Mouse (Mus musculus) MEL (cell line): Measurements from ENCODE around the gene Ucp1. TPM values are rescaled to one million over a fixed set of nuclear protein-coding genes. Genes with fewer than 3 reads are reported as not detected.

Experiments used
- DNase-seq: peaks from one replicate; pipeline ENCODE4 v3.0.0; 2011; ENCODE audit warnings: low read depth, low spot score
- H3K27ac ChIP-seq: 2 replicates; pipeline ENCODE4 v1.5.1; 2012; ENCODE audit warnings: low read depth, mild to moderate bottlenecking, control low read depth, low read length, moderate library complexity; ENCODE audit not compliant: control insufficient read depth
- H3K27me3 ChIP-seq, 2 experiments: fragments of 150-350 bp in 1 of 2; sonication (generic) in 1 of 2; 2 replicates each; pipeline ENCODE4 v1.6.1; 2012; ENCODE audit warnings: low read length in 2 of 2, mild to moderate bottlenecking in 2 of 2, improper control_type of control experiment in 1 of 2, moderate library complexity in 1 of 2; ENCODE audit not compliant: insufficient read depth in 2 of 2, control insufficient read depth in 1 of 2
- H3K36me3 ChIP-seq, 2 experiments: 2 replicates each; pipeline ENCODE4 v1.6.1; 2012 to 2014; ENCODE audit warnings: low read length in 2 of 2, improper control_type of control experiment in 1 of 2, inconsistent platforms in 1 of 2, mild to moderate bottlenecking in 1 of 2; ENCODE audit not compliant: insufficient read depth in 2 of 2, control insufficient read depth in 1 of 2
- H3K4me1 ChIP-seq, 2 experiments: fragments of 150-350 bp in 1 of 2; sonication (generic) in 1 of 2; 2 replicates each; pipeline ENCODE4 v1.6.1; 2012; ENCODE audit warnings: low read length in 2 of 2, improper control_type of control experiment in 1 of 2, mild to moderate bottlenecking in 1 of 2; ENCODE audit not compliant: insufficient read depth in 2 of 2, control insufficient read depth in 1 of 2
- H3K4me3 ChIP-seq, 2 experiments: fragments of 150-350 bp in 1 of 2; sonication (generic) in 1 of 2; 2 replicates each; pipeline ENCODE4 v1.5.1; 2012; ENCODE audit warnings: low read depth in 2 of 2, low read length in 2 of 2, mild to moderate bottlenecking in 2 of 2, moderate library complexity in 2 of 2, control low read depth in 1 of 2, improper control_type of control experiment in 1 of 2; ENCODE audit not compliant: control insufficient read depth in 1 of 2, insufficient read depth in 1 of 2
- H3K79me2 ChIP-seq: 2 replicates; pipeline ENCODE4 v1.6.1; 2012; ENCODE audit warnings: mild to moderate bottlenecking, low read length, moderate library complexity; ENCODE audit not compliant: control insufficient read depth, poor library complexity, insufficient read depth
- H3K9ac ChIP-seq: 2 replicates; pipeline ENCODE4 v1.6.1; 2012; ENCODE audit warnings: low read depth, mild to moderate bottlenecking, control low read depth, low read length, moderate library complexity; ENCODE audit not compliant: control insufficient read depth, poor library complexity, severe bottlenecking
- H3K9me3 ChIP-seq: fragments of 150-350 bp; sonication (generic); replicated peaks from 2 replicates; pipeline ENCODE4 v1.6.1; 2012; ENCODE audit warnings: mild to moderate bottlenecking, low read length, improper control_type of control experiment, moderate library complexity; ENCODE audit not compliant: insufficient read depth
- BHLHE40 ChIP-seq: IDR thresholded peaks from 2 replicates; pipeline ENCODE4 v1.6.1; 2012; ENCODE audit warnings: low read depth, mild to moderate bottlenecking, inconsistent platforms, low read length, improper control_type of control experiment, borderline replicate concordance
- CHD1 ChIP-seq: IDR thresholded peaks from 2 replicates; pipeline ENCODE4 v1.6.1; 2012; ENCODE audit warnings: low read depth, mild to moderate bottlenecking, inconsistent platforms, low read length, improper control_type of control experiment
- CHD2 ChIP-seq: IDR thresholded peaks from 2 replicates; pipeline ENCODE4 v1.6.1; 2011; ENCODE audit warnings: low read length, improper control_type of control experiment
- E2F4 ChIP-seq: IDR thresholded peaks from 2 replicates; pipeline ENCODE4 v1.6.1; 2011; ENCODE audit warnings: low read depth, low read length, improper control_type of control experiment, borderline replicate concordance
- ELF1 ChIP-seq: IDR thresholded peaks from 2 replicates; pipeline ENCODE4 v1.6.1; 2014; ENCODE audit warnings: low read depth, mild to moderate bottlenecking, inconsistent platforms, low read length, improper control_type of control experiment, moderate library complexity
- ETS1 ChIP-seq: IDR thresholded peaks from 2 replicates; pipeline ENCODE4 v1.6.1; 2012; ENCODE audit warnings: low read depth, mild to moderate bottlenecking, inconsistent platforms, low read length, improper control_type of control experiment, moderate library complexity
- HCFC1 ChIP-seq: IDR thresholded peaks from 2 replicates; pipeline ENCODE4 v1.6.1; 2012; ENCODE audit warnings: low read depth, mild to moderate bottlenecking, inconsistent platforms, low read length, improper control_type of control experiment, moderate library complexity
- KAT2A ChIP-seq: conservative IDR thresholded peaks from 2 replicates; pipeline ENCODE4 v1.6.1; 2012; ENCODE audit warnings: low read depth, low read length, improper control_type of control experiment, inconsistent platforms
- MAX ChIP-seq: IDR thresholded peaks from 2 replicates; pipeline ENCODE4 v1.6.1; 2011; ENCODE audit warnings: low read length, improper control_type of control experiment
- MAZ ChIP-seq: IDR thresholded peaks from 2 replicates; pipeline ENCODE4 v1.6.1; 2012; ENCODE audit warnings: low read depth, mild to moderate bottlenecking, inconsistent platforms, low read length, improper control_type of control experiment
- MXI1 ChIP-seq: IDR thresholded peaks from 2 replicates; pipeline ENCODE4 v1.6.1; 2011; ENCODE audit warnings: mild to moderate bottlenecking, low read depth, low read length, improper control_type of control experiment
- RCOR1 ChIP-seq: IDR thresholded peaks from 2 replicates; pipeline ENCODE4 v1.6.1; 2012; ENCODE audit warnings: low read depth, mild to moderate bottlenecking, inconsistent platforms, low read length, improper control_type of control experiment
- TAL1 ChIP-seq: IDR thresholded peaks from 2 replicates; pipeline ENCODE4 v1.6.1; 2012; ENCODE audit warnings: mild to moderate bottlenecking, inconsistent platforms, low read length, moderate library complexity, mixed read lengths
- TBP ChIP-seq: IDR thresholded peaks from 2 replicates; pipeline ENCODE4 v1.8.0; 2011; ENCODE audit warnings: low read depth, low read length, improper control_type of control experiment
- TCF12 ChIP-seq: IDR thresholded peaks from 2 replicates; pipeline ENCODE4 v1.6.1; 2014; ENCODE audit warnings: low read depth, mild to moderate bottlenecking, inconsistent platforms, low read length, improper control_type of control experiment, moderate library complexity
- USF1 ChIP-seq: IDR thresholded peaks from 2 replicates; pipeline ENCODE4 v1.6.1; 2014; ENCODE audit warnings: low read depth, mild to moderate bottlenecking, inconsistent platforms, low read length, improper control_type of control experiment, moderate library complexity
- USF2 ChIP-seq, 2 experiments: IDR thresholded peaks; 2 replicates each; pipeline ENCODE4 v1.6.1; 2011 to 2012; ENCODE audit warnings: improper control_type of control experiment in 2 of 2, low read length in 2 of 2, borderline replicate concordance in 1 of 2, inconsistent platforms in 1 of 2, low read depth in 1 of 2, mild to moderate bottlenecking in 1 of 2; ENCODE audit not compliant: insufficient read depth in 1 of 2
- ZC3H11A ChIP-seq: IDR thresholded peaks from 2 replicates; pipeline ENCODE4 v1.6.1; 2012; ENCODE audit warnings: low read depth, mild to moderate bottlenecking, inconsistent platforms, low read length, improper control_type of control experiment
- ZKSCAN1 ChIP-seq: IDR thresholded peaks from 2 replicates; pipeline ENCODE4 v1.6.1; 2012; ENCODE audit warnings: low read depth, mild to moderate bottlenecking, inconsistent platforms, low read length, improper control_type of control experiment, moderate library complexity
- ZMIZ1 ChIP-seq: IDR thresholded peaks from 2 replicates; pipeline ENCODE4 v1.6.1; 2012; ENCODE audit warnings: low read depth, mild to moderate bottlenecking, inconsistent platforms, low read length, improper control_type of control experiment, moderate library complexity
- ZNF384 ChIP-seq: IDR thresholded peaks from 2 replicates; pipeline ENCODE4 v1.6.1; 2012; ENCODE audit warnings: low read depth, mild to moderate bottlenecking, inconsistent platforms, low read length, improper control_type of control experiment
- polyA plus RNA-seq, 2 experiments: library from polyadenylated mRNA; stranded (reverse) in 1 of 2; unstranded in 1 of 2; fragments of >175 nt in 1 of 2; fragments of >200 nt in 1 of 2; gene quantifications; 2 replicates each; pipeline versions ENCODE4 v1.2.1 to v1.2.4; 2012; ENCODE audit warnings: low replicate concordance in 2 of 2, low read depth in 1 of 2; ENCODE audit not compliant: insufficient read length in 2 of 2, insufficient read depth in 1 of 2, missing spikeins in 1 of 2
- total RNA-seq: library from RNA; depleted of rRNA; stranded (reverse); fragments of 300-350 nt; gene quantifications from 2 replicates; pipeline ENCODE4 v1.2.3, GENCODE M21; 2012; rRNA removed

Ucp1 gene
- total RNA-seq (not detected in 2 replicates), polyA plus RNA-seq (not detected)

DNA sequence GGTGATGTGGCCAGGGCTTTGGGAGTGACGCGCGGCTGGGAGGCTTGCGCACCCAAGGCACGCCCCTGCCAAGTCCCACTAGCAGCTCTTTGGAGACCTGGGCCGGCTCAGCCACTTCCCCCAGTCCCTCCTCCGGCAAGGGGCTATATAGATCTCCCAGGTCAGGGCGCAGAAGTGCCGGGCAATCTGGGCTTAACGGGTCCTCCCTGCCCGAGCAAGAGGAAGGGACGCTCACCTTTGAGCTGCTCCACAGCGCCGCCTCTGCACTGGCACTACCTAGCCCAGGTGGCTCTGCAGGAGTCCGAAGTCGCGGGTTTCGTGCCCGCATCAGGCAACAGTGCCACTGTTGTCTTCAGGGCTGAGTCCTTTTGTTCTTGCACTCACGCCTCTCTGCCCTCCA is at the start of gene Ucp1:
Gene Ucp1 (plus strand): TSS at position 177 of the 400 bp plus-strand sequence.
- Histone ChIP-seq H3K27ac (no peak within 1 kb of the TSS), H3K36me3 (no peaks in the 10 kb centered on the region), H3K79me2 (no peaks in the 10 kb centered on the region), H3K27me3 (peaks cover 0 to 2% of the 10 kb centered on the region in 2 experiments; a peak in 1 of 4 replicates), H3K9ac (no peak within 1 kb of the TSS), H3K4me1 (no peaks in the 10 kb centered on the region), H3K9me3 (no peaks in the 10 kb centered on the region), H3K4me3 (no peak within 1 kb of the TSS)
- no peak for DNase-seq
- TF ChIP-seq ZKSCAN1 (no peak), ZC3H11A (no peak), ELF1 (no peak), KAT2A (no peak), ETS1 (no peak), TBP (no peak), TCF12 (no peak)

DNA sequence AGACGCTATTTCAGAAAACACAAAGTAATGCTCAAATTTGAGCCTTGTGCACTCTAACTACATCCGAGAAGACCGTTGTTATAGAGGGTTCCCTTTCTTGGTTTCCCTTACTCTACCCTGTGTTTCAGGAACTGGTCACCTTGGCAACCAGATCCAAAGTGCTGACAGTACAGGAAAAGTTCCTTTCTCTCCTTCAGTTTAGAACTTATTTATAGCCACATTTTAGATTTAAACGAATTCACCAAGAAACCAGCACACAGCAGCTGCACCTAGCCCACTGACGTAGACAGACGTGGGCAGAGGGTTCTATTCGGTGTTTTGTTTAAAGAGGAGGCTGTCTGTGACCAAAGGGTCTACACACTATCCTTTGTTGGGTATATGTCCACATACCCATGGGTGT is 46.0 kb upstream of the Ucp1 start:
- Histone ChIP-seq H3K9ac (no peak overlapping the region), H3K9me3 (no peaks in the 10 kb centered on the region), H3K27ac (no peak overlapping the region), H3K4me1 (no peaks in the 10 kb centered on the region), H3K27me3 (no peaks in the 10 kb centered on the region), H3K79me2 (no peaks in the 10 kb centered on the region), H3K36me3 (no peaks in the 10 kb centered on the region), H3K4me3 (no peak overlapping the region)
- no peak for DNase-seq
- no peak for TF ChIP-seq CHD2
- TF ChIP-seq HCFC1: no peak
- TF ChIP-seq TAL1: no peak
- TF ChIP-seq ZKSCAN1: no peak
- no peak for TF ChIP-seq ZMIZ1
- no peak for TF ChIP-seq RCOR1
- no peak for TF ChIP-seq MXI1
- no peak for TF ChIP-seq USF1
- no peak for TF ChIP-seq BHLHE40
- TF ChIP-seq CHD1: no peak
- no peak for TF ChIP-seq USF2 (IDR thresholded peaks at IDR 0.05; ENCODE audit: borderline replicate concordance in 1 of 2, insufficient read depth in 1 of 2, low read depth in 1 of 2, low read length in 2 of 2)
- no peak for TF ChIP-seq E2F4
- TF ChIP-seq ZNF384: no peak
- no peak for TF ChIP-seq MAZ
- no peak for TF ChIP-seq MAX
